Mouse (Mus musculus) heart, adult 2 months (tissue): ENCODE results near the gene Tfeb. TPM values are rescaled to one million over a fixed set of nuclear protein-coding genes. Genes with fewer than 3 reads are reported as not detected.

Experiments
- DNase-seq, 2 experiments: peaks; one replicate each; pipeline ENCODE4 v3.0.0; 2021
- H3K27ac ChIP-seq: fragments of 200-600 bp; 2 replicates; pipeline ENCODE4 v1.8.1; 2022
- H3K27me3 ChIP-seq: fragments of 200-500 bp; 2 replicates; pipeline ENCODE4 v1.6.1; 2012; ENCODE audit warnings: mild to moderate bottlenecking, low read length, inconsistent platforms, mixed read lengths; ENCODE audit not compliant: control insufficient read depth, insufficient read depth
- H3K36me3 ChIP-seq: fragments of 200-500 bp; 2 replicates; pipeline ENCODE4 v1.6.1; 2012; ENCODE audit warnings: low read length, inconsistent platforms; ENCODE audit not compliant: control insufficient read depth, insufficient read depth
- H3K4me1 ChIP-seq: fragments of 200-500 bp; 2 replicates; pipeline ENCODE4 v1.6.1; 2011; ENCODE audit warnings: low read length; ENCODE audit not compliant: control insufficient read depth, insufficient read depth
- H3K4me3 ChIP-seq: fragments of 200-600 bp; 2 replicates; pipeline ENCODE4 v1.8.1; 2022
- H3K79me2 ChIP-seq: fragments of 200-500 bp; replicated peaks from 2 replicates; pipeline ENCODE4 v1.6.1; 2012; ENCODE audit warnings: mild to moderate bottlenecking, inconsistent platforms, low read length, moderate library complexity, mixed read lengths; ENCODE audit not compliant: control insufficient read depth, insufficient read depth
- H3K9ac ChIP-seq: fragments of 200-500 bp; 2 replicates; pipeline ENCODE4 v1.6.1; 2012; ENCODE audit warnings: low read depth, mild to moderate bottlenecking, control low read depth, inconsistent platforms, low read length, mixed read lengths
- CTCF ChIP-seq: fragments of 200-600 bp; IDR thresholded peaks from 2 replicates; pipeline ENCODE4 v1.8.1; 2022; ENCODE audit warnings: antibody characterized with exemption, mild to moderate bottlenecking, moderate library complexity
- EP300 ChIP-seq: fragments of 200-500 bp; IDR thresholded peaks from 2 replicates; pipeline ENCODE4 v1.6.1; 2011; ENCODE audit warnings: low read depth, low read length, control low read depth; ENCODE audit not compliant: insufficient read depth
- POLR2A ChIP-seq: fragments of 200-500 bp; IDR thresholded peaks from 2 replicates; pipeline ENCODE4 v1.6.1; 2011; ENCODE audit warnings: mild to moderate bottlenecking, low read depth, low read length, control low read depth; ENCODE audit not compliant: insufficient read depth
- WGBS: fragments of 180-500 bp; shearing (Covaris S2); methylation state at CpG from one replicate; pipeline ENCODE4 v1.1.7; 2018; 5-methylcytosine and 5-hydroxymethylcytosine counted together
- intact Hi-C: fragments of 180-260 bp; cut with DNase I; formaldehyde crosslinking; loops from one replicate; pipeline ENCODE4 v1.15.1; 2025
- polyA plus RNA-seq: library from polyadenylated mRNA; depleted of rRNA; stranded (reverse); fragments of >200 nt; gene quantifications from 2 replicates; pipeline ENCODE4 v1.2.3, GENCODE M21; 2012
- total RNA-seq, 2 experiments: library from RNA; stranded (reverse); gene quantifications; 2 replicates each; pipeline ENCODE4 v1.2.3; 2021

Tfeb gene
- total and polyA plus RNA-seq, 3 experiments, result 33.5 to 42.7 (median 36.8) TPM

GRCm38 (mm10) chr17:47698156-47698555, 38.7 kb upstream of the Tfeb start:
- TF ChIP-seq CTCF, result no peak
- TF ChIP-seq POLR2A, result no peak
- TF ChIP-seq EP300, result no peak
- no peaks in the 10 kb centered on the region for H3K27me3 ChIP-seq
- no peak overlapping the region for H3K27ac ChIP-seq
- intact Hi-C loops, result no loop called here
- H3K4me1 ChIP-seq, result 0 out of 2 replicates have a peak, but pooled peaks cover 1% of the 10 kb centered on the region
- 93% methylated on average over 10 of the region's 10 CpGs for WGBS
- no peaks in the 10 kb centered on the region for H3K79me2 ChIP-seq
- H3K36me3 ChIP-seq, result no peaks in the 10 kb centered on the region
- H3K9ac ChIP-seq, result no peak overlapping the region
- no peak for DNase-seq
- no peak overlapping the region for H3K4me3 ChIP-seq

- Histone ChIP-seq H3K4me3 (no peak overlapping the region), H3K27ac (no peak overlapping the region), H3K79me2 (no peaks in the 10 kb centered on the region), H3K27me3 (no peaks in the 10 kb centered on the region), H3K4me1 (no peaks in the 10 kb centered on the region), H3K9ac (no peak overlapping the region), H3K36me3 (no peaks in the 10 kb centered on the region)
- intact Hi-C loops, result no loop called here
- 75% methylated on average over 2 of the region's 2 CpGs for WGBS
- TF ChIP-seq CTCF (no peak), POLR2A (no peak), EP300 (no peak)
- DNase-seq, result no peak
Measured at GRCm38 (mm10) chr17:47699055-47699454, 37.8 kb upstream of the Tfeb start.

- WGBS, result 73% methylated on average over 9 of the region's 9 CpGs
- no peaks in the 10 kb centered on the region for H3K27me3 ChIP-seq
- no peak overlapping the region for H3K4me3 ChIP-seq
- intact Hi-C loops, result no loop called here
- H3K4me1 ChIP-seq, result no peaks in the 10 kb centered on the region
- H3K9ac ChIP-seq, result no peak overlapping the region
- no peak for DNase-seq
- no peaks in the 10 kb centered on the region for H3K79me2 ChIP-seq
- no peaks in the 10 kb centered on the region for H3K36me3 ChIP-seq
- TF ChIP-seq POLR2A (no peak), CTCF (no peak), EP300 (no peak)
- no peak overlapping the region for H3K27ac ChIP-seq
Measured at GRCm38 (mm10) chr17:47701793-47702192, 35.0 kb upstream of the Tfeb start.

GRCm38 (mm10) chr17:47702548-47703345, 34.1 kb upstream of the Tfeb start:
- WGBS, result 71% methylated on average over 28 of the region's 28 CpGs
- Histone ChIP-seq H3K9ac (no peak overlapping the region), H3K27ac (no peak overlapping the region), H3K27me3 (no peaks in the 10 kb centered on the region), H3K36me3 (no peaks in the 10 kb centered on the region), H3K4me1 (no peaks in the 10 kb centered on the region), H3K79me2 (no peaks in the 10 kb centered on the region), H3K4me3 (no peak overlapping the region)
- no peak for DNase-seq
- intact Hi-C loops, result no loop called here
- no peak for TF ChIP-seq CTCF

GRCm38 (mm10) chr17:47703556-47703955, 33.3 kb upstream of the Tfeb start:
- no peak for DNase-seq
- 68% methylated on average over 20 of the region's 20 CpGs for WGBS
- Histone ChIP-seq H3K4me1 (no peaks in the 10 kb centered on the region), H3K79me2 (no peaks in the 10 kb centered on the region), H3K27me3 (no peaks in the 10 kb centered on the region), H3K36me3 (no peaks in the 10 kb centered on the region), H3K27ac (no peak overlapping the region), H3K9ac (no peak overlapping the region), H3K4me3 (no peak overlapping the region)
- TF ChIP-seq EP300 (no peak), CTCF (no peak), POLR2A (no peak)
- intact Hi-C loops, result no loop called here

- Histone ChIP-seq H3K79me2 (no peaks in the 10 kb centered on the region), H3K27ac (no peak overlapping the region), H3K9ac (no peak overlapping the region), H3K36me3 (no peaks in the 10 kb centered on the region), H3K4me3 (no peak overlapping the region), H3K27me3 (no peaks in the 10 kb centered on the region), H3K4me1 (no peaks in the 10 kb centered on the region)
- WGBS, result 79% methylated on average over 4 of the region's 4 CpGs
- no peak for DNase-seq
- TF ChIP-seq POLR2A (no peak), CTCF (peak; percentile 41), EP300 (no peak)
- intact Hi-C loops, result no loop called here
Measured at GRCm38 (mm10) chr17:47704692-47705091, 32.1 kb upstream of the Tfeb start.
